Mouse (Mus musculus): ENCODE results near the gene Fer. TPM values are rescaled to one million over a fixed set of nuclear protein-coding genes. Genes with fewer than 3 reads are reported as not detected.

Gene Fer
- polyA plus RNA-seq, 1 experiment from 2014 or later: 36.6 TPM

DNA sequence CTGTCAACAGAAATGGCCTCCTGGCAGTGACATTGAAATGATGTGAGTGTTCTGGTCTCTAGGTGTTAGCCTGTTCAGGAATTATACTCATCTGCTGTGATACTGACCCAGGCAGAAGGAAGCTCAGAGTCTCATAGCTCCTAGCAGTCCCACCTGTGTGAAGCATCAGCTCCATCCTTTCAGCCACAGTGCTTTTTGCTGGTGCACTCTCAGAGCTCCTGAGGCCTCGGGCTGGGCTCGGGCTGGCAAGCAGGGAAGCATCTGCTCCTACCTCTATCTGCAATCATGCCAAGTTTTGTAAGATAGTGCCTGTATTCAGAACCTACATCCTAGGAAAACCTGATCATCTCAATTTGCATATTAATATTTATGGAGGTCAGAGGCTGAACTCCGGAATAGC, 183.7 kb downstream of the Fer start:
- no peaks in the 10 kb centered on the region for H3K9me3 ChIP-seq
- no peak overlapping the region for H3K27ac ChIP-seq
- H3K9ac ChIP-seq: no peak overlapping the region
- no peak overlapping the region for H3K4me3 ChIP-seq
- no peak for ATAC-seq (ENCODE audit: insufficient number of reproducible peaks, low FRiP score, low TSS enrichment, low read depth)
- H3K4me1 ChIP-seq: no peaks in the 10 kb centered on the region
- no peaks in the 10 kb centered on the region for H3K36me3 ChIP-seq
- no peaks in the 10 kb centered on the region for H3K27me3 ChIP-seq
- 90% methylated on average over 3 of the region's 3 CpGs for WGBS
- no peak overlapping the region for H3K4me2 ChIP-seq

DNA sequence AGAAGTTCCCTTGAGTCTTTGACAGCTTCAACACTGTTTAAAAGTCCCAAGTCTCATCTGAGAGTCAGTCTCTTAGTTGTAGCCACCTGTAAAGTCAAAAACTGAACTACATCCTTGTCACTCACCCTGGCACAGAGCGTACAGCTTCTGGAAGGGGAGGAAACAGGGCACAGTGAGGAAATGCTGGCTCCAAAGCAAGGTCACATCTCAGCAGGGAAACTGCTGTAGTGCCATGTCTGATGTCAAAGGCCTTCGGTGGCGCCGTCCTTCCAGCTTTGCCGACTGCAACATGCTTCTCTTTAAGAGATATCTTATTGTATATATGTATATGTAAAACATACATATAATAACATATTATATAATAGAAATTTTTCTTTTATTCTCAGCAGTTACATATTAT, 188.0 kb downstream of the Fer start:
- 85% methylated on average over 5 of the region's 5 CpGs for WGBS

DNA sequence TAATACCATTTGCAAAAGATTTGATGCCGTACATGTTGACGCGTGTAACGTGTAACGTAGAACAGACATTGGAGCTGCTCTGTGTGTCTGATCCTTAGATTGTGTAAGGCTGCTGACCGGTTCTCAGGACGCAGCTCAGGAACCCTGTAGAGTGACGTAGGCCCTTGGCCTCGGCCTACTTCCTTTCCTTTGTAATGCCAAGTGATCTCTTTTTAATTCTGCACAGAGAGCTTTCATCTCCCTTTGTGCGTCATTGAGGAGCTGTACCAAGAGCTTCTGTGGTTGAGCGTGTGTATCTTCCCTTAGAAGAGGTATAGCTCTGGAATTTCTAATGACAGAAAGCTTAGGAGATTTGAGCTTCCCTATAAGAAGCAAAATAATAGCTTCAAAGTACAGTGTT, 190.8 kb downstream of the Fer start:
- Histone ChIP-seq H3K27ac (no peak overlapping the region), H3K9me3 (no peaks in the 10 kb centered on the region), H3K27me3 (no peaks in the 10 kb centered on the region), H3K9ac (no peak overlapping the region), H3K36me3 (no peaks in the 10 kb centered on the region), H3K4me1 (no peaks in the 10 kb centered on the region), H3K4me2 (no peak overlapping the region), H3K4me3 (no peak overlapping the region)
- ATAC-seq (ENCODE audit: insufficient number of reproducible peaks, low FRiP score, low TSS enrichment, low read depth): no peak
- WGBS: 94% methylated on average over 11 of the region's 11 CpGs

More for the DNA sequence above, 188.0 kb downstream of the Fer start:
- H3K9ac ChIP-seq: no peak overlapping the region
- H3K4me1 ChIP-seq: no peaks in the 10 kb centered on the region
- no peak overlapping the region for H3K4me2 ChIP-seq
- H3K9me3 ChIP-seq: no peaks in the 10 kb centered on the region
- no peak overlapping the region for H3K4me3 ChIP-seq
- H3K27ac ChIP-seq: no peak overlapping the region
- H3K27me3 ChIP-seq: no peaks in the 10 kb centered on the region
- ATAC-seq (ENCODE audit: insufficient number of reproducible peaks, low FRiP score, low TSS enrichment, low read depth): no peak
- no peaks in the 10 kb centered on the region for H3K36me3 ChIP-seq

DNA sequence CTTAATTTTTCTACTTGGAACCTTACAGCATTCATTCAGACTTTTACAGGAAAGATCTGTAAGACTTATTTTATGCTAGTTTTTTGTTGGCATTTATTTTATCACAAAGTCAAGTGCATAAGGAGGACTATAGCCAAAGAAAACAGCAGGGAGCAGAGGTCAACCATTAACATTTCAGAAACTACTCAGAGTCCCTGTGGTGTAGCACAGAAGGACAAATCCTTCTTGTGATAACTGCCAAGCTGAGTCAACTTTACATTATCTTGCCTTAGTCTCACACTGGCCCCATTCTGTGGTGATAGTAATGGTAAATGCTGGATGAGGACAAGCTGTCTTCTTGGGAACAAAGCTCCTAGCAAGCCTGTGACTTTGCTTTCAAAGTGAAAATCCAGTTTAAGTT, 197.7 kb downstream of the Fer start:
- no peak for ATAC-seq (ENCODE audit: insufficient number of reproducible peaks, low FRiP score, low TSS enrichment, low read depth)
- Histone ChIP-seq H3K4me1 (no peaks in the 10 kb centered on the region), H3K4me3 (no peak overlapping the region), H3K4me2 (no peak overlapping the region), H3K9ac (no peak overlapping the region), H3K27ac (no peak overlapping the region), H3K27me3 (no peaks in the 10 kb centered on the region), H3K36me3 (no peaks in the 10 kb centered on the region), H3K9me3 (no peaks in the 10 kb centered on the region)

DNA sequence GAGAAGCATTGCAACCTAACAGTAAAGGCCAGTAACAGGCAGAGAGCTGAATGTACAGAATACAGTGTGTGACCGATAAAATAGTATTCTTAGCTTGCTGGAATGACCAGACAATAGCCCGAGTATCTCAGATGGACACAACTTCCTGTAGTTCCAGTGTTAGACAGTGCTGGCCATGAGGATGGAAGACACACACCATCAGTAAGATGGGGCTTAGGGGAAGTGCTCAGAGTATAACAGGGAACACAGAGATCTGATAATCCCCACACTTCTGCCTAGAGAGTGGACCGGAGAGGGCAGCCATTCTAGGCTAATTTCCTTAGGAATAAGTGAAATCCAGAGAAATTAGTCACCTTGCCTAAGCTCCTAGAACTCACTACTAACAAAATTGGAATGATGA, 202.4 kb downstream of the Fer start:
- no peak for ATAC-seq (ENCODE audit: insufficient number of reproducible peaks, low FRiP score, low TSS enrichment, low read depth)
- Histone ChIP-seq H3K9ac (no peak overlapping the region), H3K9me3 (no peaks in the 10 kb centered on the region), H3K27me3 (no peaks in the 10 kb centered on the region), H3K4me1 (no peaks in the 10 kb centered on the region), H3K4me3 (no peak overlapping the region), H3K27ac (no peak overlapping the region), H3K36me3 (no peaks in the 10 kb centered on the region), H3K4me2 (no peak overlapping the region)
- 85% methylated on average over 3 of the region's 3 CpGs for WGBS

DNA sequence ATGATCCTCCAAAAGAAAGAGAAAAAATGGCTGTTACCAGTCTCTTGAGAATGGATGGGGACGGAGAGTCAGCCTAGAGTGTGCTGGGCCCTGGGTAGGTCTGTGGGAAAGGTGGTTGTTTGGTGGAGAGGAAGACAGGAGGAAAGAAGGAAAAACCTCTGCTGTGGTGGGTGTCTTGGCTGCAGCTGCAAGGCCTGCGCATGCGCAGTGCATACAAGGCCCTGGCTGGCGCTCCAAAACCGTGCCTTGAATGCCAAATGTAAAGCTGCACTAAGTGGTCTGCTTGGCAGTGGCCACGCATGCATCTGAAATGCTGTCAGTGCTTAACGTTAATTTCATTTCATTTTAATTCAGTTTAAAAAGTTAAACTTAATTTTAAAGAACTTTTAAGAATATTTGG, 214.5 kb downstream of the Fer start:
- H3K9me3 ChIP-seq: no peaks in the 10 kb centered on the region
- H3K27me3 ChIP-seq: no peaks in the 10 kb centered on the region
- H3K9ac ChIP-seq: no peak overlapping the region
- no peak overlapping the region for H3K27ac ChIP-seq
- 88% methylated on average over 7 of the region's 7 CpGs for WGBS
- no peak for ATAC-seq (ENCODE audit: insufficient number of reproducible peaks, low FRiP score, low TSS enrichment, low read depth)
- H3K36me3 ChIP-seq: 0 out of 2 replicates have a peak, but pooled peaks cover 5% of the 10 kb centered on the region
- no peaks in the 10 kb centered on the region for H3K4me1 ChIP-seq
- no peak overlapping the region for H3K4me3 ChIP-seq
- no peak overlapping the region for H3K4me2 ChIP-seq

DNA sequence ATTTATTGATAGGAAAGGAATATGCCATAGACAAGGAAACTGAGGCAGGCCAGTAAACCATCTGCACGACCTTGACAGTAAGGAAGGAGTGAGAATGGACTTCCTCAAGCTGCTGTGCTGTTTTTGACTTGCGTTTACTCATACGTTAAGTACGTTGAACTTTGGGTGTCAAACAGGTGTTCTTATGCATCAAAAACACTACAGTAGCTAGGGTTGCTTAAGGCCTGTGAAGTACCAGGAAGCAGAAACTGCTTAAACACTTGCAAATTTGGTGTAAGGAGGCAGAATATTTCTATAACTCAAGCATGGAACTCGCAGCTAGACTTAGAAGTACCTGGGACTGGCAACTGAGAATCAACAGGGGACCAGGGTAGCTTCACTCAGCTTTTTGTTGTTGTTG, 221.9 kb downstream of the Fer start:
- ATAC-seq (ENCODE audit: insufficient number of reproducible peaks, low FRiP score, low TSS enrichment, low read depth): no peak
- Histone ChIP-seq H3K9me3 (no peaks in the 10 kb centered on the region), H3K27ac (no peak overlapping the region), H3K27me3 (no peaks in the 10 kb centered on the region), H3K36me3 (no peaks in the 10 kb centered on the region), H3K4me2 (no peak overlapping the region), H3K4me1 (no peaks in the 10 kb centered on the region), H3K9ac (no peak overlapping the region), H3K4me3 (no peak overlapping the region)
- WGBS: 84% methylated on average over 5 of the region's 5 CpGs

DNA sequence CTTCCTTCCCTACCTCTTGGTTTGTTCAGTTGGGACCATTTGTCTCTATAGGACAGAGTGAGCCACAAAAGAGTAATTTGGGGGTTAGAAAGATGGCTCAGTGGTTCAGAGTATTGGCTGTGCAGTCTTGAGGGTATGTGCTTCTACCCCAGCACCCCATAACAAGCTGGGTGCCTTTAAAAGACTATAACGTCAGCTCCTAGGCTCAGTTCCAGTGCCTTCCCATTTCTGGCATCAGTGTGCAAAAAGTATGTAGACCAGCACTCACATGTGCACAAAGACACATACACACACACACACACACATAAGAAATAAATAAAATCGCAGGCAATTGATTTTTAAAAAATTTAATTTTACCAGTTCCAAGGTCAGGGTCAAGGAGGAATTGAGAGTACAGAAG, 222.6 kb downstream of the Fer start:
- H3K9me3 ChIP-seq: no peaks in the 10 kb centered on the region
- no peaks in the 10 kb centered on the region for H3K4me1 ChIP-seq
- H3K27me3 ChIP-seq: no peaks in the 10 kb centered on the region
- no peak overlapping the region for H3K27ac ChIP-seq
- no peak overlapping the region for H3K4me2 ChIP-seq
- H3K4me3 ChIP-seq: no peak overlapping the region
- WGBS: 74% methylated on average over 2 of the region's 2 CpGs
- no peak for ATAC-seq (ENCODE audit: insufficient number of reproducible peaks, low FRiP score, low TSS enrichment, low read depth)
- H3K36me3 ChIP-seq: no peaks in the 10 kb centered on the region
- H3K9ac ChIP-seq: no peak overlapping the region

DNA sequence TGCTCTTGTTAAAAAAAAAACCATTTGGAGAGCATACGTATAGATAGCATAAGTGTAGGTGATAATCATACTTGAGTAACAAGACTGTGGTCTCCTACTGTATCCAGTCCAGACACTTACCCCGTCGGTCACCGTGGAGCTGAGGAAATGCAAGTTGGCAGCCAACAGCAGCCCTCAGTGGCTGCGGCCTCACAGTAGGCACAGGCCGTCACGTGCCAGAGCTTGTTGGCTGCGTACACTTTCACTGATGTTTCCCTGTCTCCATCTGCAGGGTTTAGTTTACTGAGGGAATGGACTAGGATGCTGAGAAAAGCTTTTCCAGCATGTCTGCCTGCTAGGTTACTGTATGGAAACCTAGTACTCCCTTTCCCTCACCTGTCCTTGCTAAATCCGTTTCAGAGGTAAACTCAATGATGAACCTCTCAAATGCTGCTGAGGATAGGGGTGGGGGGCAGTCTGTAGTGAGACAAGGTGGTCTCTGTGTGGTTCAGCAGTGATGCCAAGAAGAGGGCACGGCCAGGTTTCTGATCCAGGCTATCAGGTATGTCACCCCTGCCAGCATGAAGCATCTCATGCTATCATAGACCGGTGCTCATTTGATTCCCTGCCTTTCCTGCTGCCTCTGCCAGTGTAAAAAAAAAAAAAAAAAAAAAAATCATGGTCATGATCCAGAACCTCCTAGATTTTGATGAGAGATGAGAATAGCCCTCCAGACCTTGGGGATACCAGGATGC, 224.2 kb downstream of the Fer start:
- no peak overlapping the region for H3K9ac ChIP-seq
- 79% methylated on average over 11 of the region's 11 CpGs for WGBS

DNA sequence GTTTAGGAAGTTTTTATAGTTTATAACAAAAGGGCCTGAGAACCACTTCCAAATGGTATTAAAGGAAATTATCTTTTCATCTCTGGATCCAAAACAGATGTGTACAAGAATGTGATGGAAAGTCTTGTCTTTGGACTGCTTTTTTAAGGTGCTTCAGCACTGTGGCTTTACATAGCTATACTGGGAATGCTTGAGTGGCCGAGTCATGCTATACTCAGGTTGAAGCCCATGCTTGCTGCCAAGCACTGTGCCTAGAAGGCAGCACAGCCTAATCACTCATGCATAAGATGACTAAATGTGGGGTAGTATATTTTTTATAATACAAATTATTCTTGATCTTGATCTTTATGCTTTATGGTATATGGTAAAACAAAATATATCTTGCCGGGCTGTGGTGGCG, 225.0 kb downstream of the Fer start:
- Histone ChIP-seq H3K4me1 (no peaks in the 10 kb centered on the region), H3K36me3 (no peaks in the 10 kb centered on the region), H3K9ac (no peak overlapping the region), H3K27me3 (no peaks in the 10 kb centered on the region), H3K9me3 (no peaks in the 10 kb centered on the region), H3K4me2 (no peak overlapping the region), H3K27ac (no peak overlapping the region), H3K4me3 (no peak overlapping the region)
- 73% methylated on average over 3 of the region's 3 CpGs for WGBS
- ATAC-seq (ENCODE audit: insufficient number of reproducible peaks, low FRiP score, low TSS enrichment, low read depth): no peak

More for the DNA sequence above, 224.2 kb downstream of the Fer start:
- no peaks in the 10 kb centered on the region for H3K4me1 ChIP-seq
- no peak for ATAC-seq (ENCODE audit: insufficient number of reproducible peaks, low FRiP score, low TSS enrichment, low read depth)
- no peak overlapping the region for H3K4me2 ChIP-seq
- H3K36me3 ChIP-seq: no peaks in the 10 kb centered on the region
- H3K4me3 ChIP-seq: no peak overlapping the region
- peak overlapping the region; percentile 11; the same call in 1 of the 2 replicates for H3K27ac ChIP-seq
- H3K27me3 ChIP-seq: no peaks in the 10 kb centered on the region
- H3K9me3 ChIP-seq: no peaks in the 10 kb centered on the region

DNA sequence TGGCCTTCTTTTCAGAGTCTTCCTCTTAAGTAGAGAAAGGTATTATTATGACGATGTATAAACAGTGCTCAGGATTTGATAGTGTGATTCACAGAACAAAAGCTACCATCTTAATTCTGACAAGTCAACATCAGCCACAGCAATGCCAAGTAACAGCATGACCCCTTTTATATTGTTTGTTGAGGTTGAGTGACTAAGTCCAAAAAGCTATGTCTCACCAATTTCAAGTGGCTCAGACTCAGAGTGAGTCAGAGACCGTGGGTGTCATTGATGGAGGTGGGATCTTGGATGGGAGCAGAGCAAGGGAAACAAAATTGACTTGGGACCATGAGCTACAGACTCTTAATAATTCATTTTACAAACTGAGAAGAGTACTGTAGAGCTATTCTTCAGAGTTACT, 230.9 kb downstream of the Fer start:
- Histone ChIP-seq H3K4me3 (no peak overlapping the region), H3K36me3 (no peaks in the 10 kb centered on the region), H3K27ac (no peak overlapping the region), H3K4me1 (peaks cover 9% of the 10 kb centered on the region; the same call in 1 of the 2 replicates), H3K9ac (no peak overlapping the region), H3K4me2 (no peak overlapping the region), H3K9me3 (no peaks in the 10 kb centered on the region), H3K27me3 (no peaks in the 10 kb centered on the region)
- no peak for ATAC-seq (ENCODE audit: insufficient number of reproducible peaks, low FRiP score, low TSS enrichment, low read depth)
- 92% methylated on average over 2 of the region's 2 CpGs for WGBS

DNA sequence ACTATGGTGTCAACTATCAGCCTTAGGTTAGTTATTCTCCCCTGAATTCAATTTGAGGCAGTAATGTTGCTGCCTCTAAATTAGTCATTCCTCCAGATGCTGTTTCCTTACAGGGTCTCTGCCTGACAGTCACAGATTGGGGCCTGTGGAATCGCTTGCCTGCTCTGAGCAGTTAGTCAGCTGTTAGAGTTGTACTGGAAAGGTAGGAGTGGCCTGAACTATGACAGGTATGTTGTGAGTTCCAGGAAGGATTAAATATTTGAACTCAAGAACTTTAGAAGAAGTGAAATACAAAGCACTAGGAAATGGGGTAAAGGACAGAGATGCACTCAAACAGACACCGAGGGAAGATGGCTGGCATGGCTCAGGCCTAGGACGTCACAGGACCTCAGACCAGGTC, 233.9 kb downstream of the Fer start:
- Histone ChIP-seq H3K9ac (no peak overlapping the region), H3K4me1 (peaks cover 9% of the 10 kb centered on the region; the same call in 1 of the 2 replicates), H3K4me3 (no peak overlapping the region), H3K27me3 (no peaks in the 10 kb centered on the region), H3K4me2 (no peak overlapping the region), H3K9me3 (no peaks in the 10 kb centered on the region), H3K36me3 (no peaks in the 10 kb centered on the region), H3K27ac (no peak overlapping the region)
- ATAC-seq (ENCODE audit: insufficient number of reproducible peaks, low FRiP score, low TSS enrichment, low read depth): no peak
- WGBS: 84% methylated on average over 3 of the region's 3 CpGs
